Mouse (Mus musculus) heart, postnatal 0 days (tissue): Measurements from ENCODE around the gene Ooep.

Experiments used
- CTCF ChIP-seq: IDR thresholded peaks from 2 replicates; pipeline ENCODE4 v1.5.1; 2016; ENCODE audit warnings: antibody characterized with exemption, control low read depth, low read depth
- EP300 ChIP-seq: IDR thresholded peaks from 2 replicates; pipeline ENCODE4 v1.6.1; 2016; ENCODE audit warnings: antibody characterized with exemption, low read depth

DNA sequence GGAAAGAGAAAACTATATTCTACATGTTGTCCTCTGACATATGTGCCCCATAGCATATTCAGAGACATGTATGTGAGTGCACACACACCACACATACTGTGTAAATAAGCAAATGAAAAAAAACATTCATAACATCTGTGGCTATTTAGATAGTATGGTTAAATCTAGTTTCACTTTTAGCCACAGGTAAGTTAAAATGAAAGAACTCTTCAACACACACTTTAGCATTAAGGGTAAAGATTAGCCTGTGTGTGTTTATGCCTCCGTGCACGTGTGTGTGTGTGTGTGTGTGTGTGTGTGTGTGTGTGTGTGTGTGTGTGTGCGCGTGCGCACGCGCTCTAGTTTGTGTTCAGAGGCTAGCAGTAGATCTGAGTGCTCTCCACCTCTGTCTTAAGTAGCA, 23.1 kb upstream of the Ooep start:
- no peak for TF ChIP-seq EP300
- no peak for TF ChIP-seq CTCF
